Mouse (Mus musculus) embryonic fibroblast, embryonic 13.5 days (primary cell): ENCODE data around the gene Kdr. TPM values are rescaled to one million over a fixed set of nuclear protein-coding genes. Genes with fewer than 3 reads are reported as not detected.
A peak's percentile ranks its signal among the peaks of the same experiment; 100 is the strongest.

Source experiments
- H3K27ac ChIP-seq: 2 replicates; pipeline ENCODE4 v1.5.1; 2012; ENCODE audit warnings: low read length, control low read depth, inconsistent platforms; ENCODE audit not compliant: insufficient read depth
- H3K4me1 ChIP-seq: 2 replicates; pipeline ENCODE4 v1.6.1; 2011; ENCODE audit warnings: low read length; ENCODE audit not compliant: control insufficient read depth, insufficient read depth
- H3K4me3 ChIP-seq: 2 replicates; pipeline ENCODE4 v1.5.1; 2011; ENCODE audit warnings: mild to moderate bottlenecking, control low read depth, low read length; ENCODE audit not compliant: insufficient read depth
- CTCF ChIP-seq: IDR thresholded peaks from 2 replicates; pipeline ENCODE4 v1.5.1; 2011; ENCODE audit warnings: mild to moderate bottlenecking, control low read depth, low read length, moderate library complexity, borderline replicate concordance; ENCODE audit not compliant: insufficient read depth
- POLR2A ChIP-seq: IDR thresholded peaks from 2 replicates; pipeline ENCODE4 v1.6.1; 2011; ENCODE audit warnings: low read depth, mild to moderate bottlenecking, control low read depth, low read length, moderate library complexity
- polyA plus RNA-seq: library from polyadenylated mRNA; stranded (reverse); fragments of >200 nt; gene quantifications from 2 replicates; pipeline ENCODE4 v1.2.4, GENCODE M21; 2011; ENCODE audit warnings: low read depth; ENCODE audit not compliant: missing spikeins, insufficient read length

Kdr gene
- polyA plus RNA-seq = 0.58 and 0.60 TPM in 2 replicates

DNA sequence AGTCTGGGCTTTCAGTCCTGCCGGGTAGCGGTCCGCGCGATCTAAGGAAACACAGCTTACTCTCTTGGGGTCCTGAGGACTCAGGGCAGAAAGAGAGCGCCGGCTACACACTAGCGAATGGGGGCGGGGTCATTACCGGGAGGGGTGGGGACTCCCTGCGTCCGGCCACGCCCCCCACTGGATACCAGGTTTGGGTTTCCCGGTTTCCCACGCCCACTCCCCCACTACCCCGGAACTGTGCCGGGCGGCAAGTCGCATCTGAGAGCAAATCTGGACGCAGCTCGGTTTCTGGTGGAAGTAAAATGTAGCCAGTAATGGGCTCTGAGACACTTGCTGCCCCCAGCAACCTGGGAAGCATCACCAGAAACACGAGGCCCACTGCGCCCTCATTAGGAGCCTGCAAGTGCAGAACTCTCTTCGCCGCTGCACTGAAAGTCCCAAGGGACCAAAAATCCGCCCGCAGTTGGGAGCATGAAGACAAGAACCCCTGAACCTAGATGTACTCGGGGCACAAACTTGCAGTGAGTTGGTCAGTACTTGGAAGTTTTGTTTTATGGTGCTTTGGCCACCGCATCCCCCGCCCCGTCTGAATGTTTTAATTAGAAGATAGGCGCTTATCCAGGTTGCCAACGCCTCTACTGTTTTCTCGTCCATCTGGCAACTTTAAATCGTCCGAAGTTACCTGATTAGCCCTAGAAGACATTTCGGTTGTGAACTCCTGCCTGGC, at the start of gene Kdr:
Gene Kdr (minus strand): TSS at position 85 of the 727 bp plus-strand sequence.
- H3K4me1 ChIP-seq = no peaks in the 10 kb centered on the region
- no peak within 1 kb of the TSS for H3K27ac ChIP-seq
- TF ChIP-seq POLR2A (no peak), CTCF (no peak)
- peak within 1 kb of the TSS; percentile 43 for H3K4me3 ChIP-seq

DNA sequence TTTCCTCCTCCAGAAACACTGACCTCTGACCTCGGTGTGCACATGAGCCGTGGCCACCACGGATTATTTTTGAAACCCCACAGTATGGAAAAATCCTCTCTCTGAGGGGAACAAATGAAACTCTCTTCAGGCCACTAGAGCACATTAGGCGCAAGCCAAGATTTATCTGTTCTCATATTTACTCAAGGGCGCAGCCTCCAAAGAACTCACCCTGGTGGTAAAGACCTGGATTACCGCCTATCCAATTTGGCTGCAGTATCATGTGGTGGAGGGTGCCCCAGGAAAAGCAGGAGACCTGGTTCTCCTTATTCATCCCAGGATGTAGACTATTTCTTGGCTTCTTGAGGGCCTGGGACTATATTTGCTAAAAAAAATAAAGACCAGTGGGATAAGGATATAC, 48.5 kb upstream of the Kdr start:
- TF ChIP-seq CTCF = no peak
- TF ChIP-seq POLR2A = no peak
- Histone ChIP-seq H3K4me3 (no peak overlapping the region), H3K27ac (no peak overlapping the region), H3K4me1 (no peaks in the 10 kb centered on the region; the same call in 1 of the 2 replicates)

GRCm38 (mm10) chr5:76025996-76026665, 47.9 kb upstream of the Kdr start:
- H3K27ac ChIP-seq = no peak overlapping the region
- H3K4me3 ChIP-seq = no peak overlapping the region
- no peak for TF ChIP-seq POLR2A
- TF ChIP-seq CTCF = peak; percentile 39; the same call in 1 of the 2 replicates
- H3K4me1 ChIP-seq = no peaks in the 10 kb centered on the region; the same call in 1 of the 2 replicates

DNA sequence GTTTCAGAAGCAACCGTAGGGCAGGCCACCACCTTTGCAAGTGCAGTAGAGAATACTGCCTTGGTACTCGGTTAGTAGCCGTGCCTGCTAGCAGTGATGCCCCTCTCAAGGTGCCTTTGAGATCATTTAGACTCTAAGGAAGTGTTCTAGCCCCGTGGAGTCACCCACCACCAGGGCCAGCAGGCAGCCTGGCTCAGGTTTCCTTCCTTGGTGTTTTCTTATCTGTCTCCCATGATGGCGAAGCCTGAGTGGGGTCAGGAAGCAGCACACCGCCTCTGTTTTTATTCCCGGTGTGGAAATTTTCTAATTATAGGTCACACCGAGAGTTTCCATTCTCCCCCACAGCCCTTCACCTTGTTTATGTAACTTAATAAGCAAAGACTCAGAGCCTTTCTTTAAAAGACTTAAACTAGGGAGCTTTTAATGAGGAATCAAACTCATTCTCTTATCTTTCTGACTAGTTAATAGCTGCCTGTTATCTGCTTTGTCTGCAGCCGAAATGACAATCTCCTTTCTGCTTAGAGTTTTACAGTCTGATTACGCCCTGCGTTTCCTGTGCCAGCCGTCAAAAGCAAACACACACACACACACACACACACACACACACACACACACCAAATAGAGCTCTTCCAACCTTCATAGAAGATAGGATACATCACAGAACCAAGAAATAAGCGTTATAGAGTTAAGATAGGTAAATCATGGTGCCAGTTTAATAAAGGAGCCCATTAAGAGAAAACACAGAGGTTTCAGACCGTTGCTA, 44.9 kb upstream of the Kdr start:
- no peaks in the 10 kb centered on the region for H3K4me1 ChIP-seq
- H3K27ac ChIP-seq = no peak overlapping the region
- no peak overlapping the region for H3K4me3 ChIP-seq
- no peak for TF ChIP-seq CTCF
- TF ChIP-seq POLR2A = no peak

GRCm38 (mm10) chr5:76022436-76022835, 44.2 kb upstream of the Kdr start:
- H3K4me1 ChIP-seq = no peaks in the 10 kb centered on the region
- H3K27ac ChIP-seq = no peak overlapping the region
- TF ChIP-seq POLR2A (no peak), CTCF (no peak)
- no peak overlapping the region for H3K4me3 ChIP-seq

GRCm38 (mm10) chr5:76018321-76018720, 40.1 kb upstream of the Kdr start:
- no peak overlapping the region for H3K27ac ChIP-seq
- 0 out of 2 replicates have a peak, but pooled peaks cover 2% of the 10 kb centered on the region for H3K4me1 ChIP-seq
- TF ChIP-seq CTCF = no peak
- no peak for TF ChIP-seq POLR2A
- H3K4me3 ChIP-seq = no peak overlapping the region

- Histone ChIP-seq H3K27ac (no peak overlapping the region), H3K4me1 (0 out of 2 replicates have a peak, but pooled peaks cover 2% of the 10 kb centered on the region), H3K4me3 (no peak overlapping the region)
- no peak for TF ChIP-seq POLR2A
These were observed 37.8 kb upstream of the Kdr start for GRCm38 (mm10) chr5:76016086-76016485.

GRCm38 (mm10) chr5:76013881-76014431, 35.7 kb upstream of the Kdr start:
- TF ChIP-seq POLR2A = no peak
- no peak for TF ChIP-seq CTCF
- 0 out of 2 replicates have a peak, but pooled peaks cover 2% of the 10 kb centered on the region for H3K4me1 ChIP-seq
- no peak overlapping the region for H3K27ac ChIP-seq
- H3K4me3 ChIP-seq = no peak overlapping the region

DNA sequence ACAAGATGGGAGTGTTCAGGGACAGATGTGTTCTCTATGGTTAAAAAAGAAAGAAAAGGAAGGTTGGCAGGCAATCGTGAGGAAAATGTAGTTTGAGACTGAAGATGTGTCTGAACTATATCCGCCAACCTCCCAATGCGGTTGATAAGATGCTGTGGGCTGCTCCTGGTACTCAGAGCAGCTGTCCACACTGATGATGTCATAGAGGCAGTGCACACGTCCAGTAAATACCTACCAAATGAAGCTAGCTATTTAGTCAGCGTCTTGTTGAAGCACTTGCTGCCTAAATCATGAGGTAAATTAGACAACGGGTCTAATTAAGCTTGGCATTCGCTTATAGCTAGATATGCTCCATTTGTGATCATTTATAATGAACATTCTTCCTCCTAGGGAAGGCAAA, 28.1 kb upstream of the Kdr start:
- TF ChIP-seq CTCF (no peak), POLR2A (no peak)
- H3K27ac ChIP-seq = no peak overlapping the region

More for the DNA sequence above, 28.1 kb upstream of the Kdr start:
- Histone ChIP-seq H3K4me1 (no peaks in the 10 kb centered on the region), H3K4me3 (no peak overlapping the region)
